Mouse (Mus musculus) liver, embryonic 12.5 days (tissue): ENCODE measurements around the gene Carmil2. TPM values are rescaled to one million over a fixed set of nuclear protein-coding genes. Genes with fewer than 3 reads are reported as not detected.
A peak's percentile ranks its signal among the peaks of the same experiment; 100 is the strongest.

ENCODE experiments used
- ATAC-seq: fragments of 200-750 bp; cut with Nextera tagmentation; 2 replicates; pipeline ENCODE4 v1.8.0; 2017; ENCODE audit warnings: moderate number of reproducible peaks, mild to moderate bottlenecking, moderate library complexity
- H3K27ac ChIP-seq: fragments of 300-500 bp; sonication (generic); 2 replicates; pipeline ENCODE4 v1.5.1; 2016; ENCODE audit warnings: mild to moderate bottlenecking
- H3K27me3 ChIP-seq: fragments of 300-500 bp; sonication (generic); replicated peaks from 2 replicates; pipeline ENCODE4 v1.6.1; 2016; ENCODE audit warnings: mild to moderate bottlenecking, moderate library complexity
- H3K36me3 ChIP-seq: fragments of 300-500 bp; sonication (generic); 2 replicates; pipeline ENCODE4 v1.6.1; 2016; ENCODE audit warnings: mild to moderate bottlenecking, moderate library complexity
- H3K4me1 ChIP-seq: fragments of 300-500 bp; sonication (generic); 2 replicates; pipeline ENCODE4 v1.6.1; 2016
- H3K4me2 ChIP-seq: fragments of 300-500 bp; sonication (generic); 2 replicates; pipeline ENCODE4 v1.6.1; 2016; ENCODE audit warnings: mild to moderate bottlenecking, moderate library complexity
- H3K4me3 ChIP-seq: fragments of 300-500 bp; sonication (generic); 2 replicates; pipeline ENCODE4 v1.5.1; 2016; ENCODE audit warnings: mild to moderate bottlenecking, moderate library complexity
- H3K9ac ChIP-seq: fragments of 300-500 bp; sonication (generic); 2 replicates; pipeline ENCODE4 v1.6.1; 2016; ENCODE audit warnings: mild to moderate bottlenecking, moderate library complexity
- H3K9me3 ChIP-seq: fragments of 300-500 bp; sonication (generic); replicated peaks from 2 replicates; pipeline ENCODE4 v1.6.1; 2016; ENCODE audit warnings: mild to moderate bottlenecking, moderate library complexity
- WGBS: fragments of 180-500 bp; shearing (Covaris S2); methylation state at CpG from one replicate; pipeline ENCODE4 v1.1.7; 2016; ENCODE audit not compliant: insufficient replicate concordance; 5-methylcytosine and 5-hydroxymethylcytosine counted together
- polyA plus RNA-seq: library from polyadenylated mRNA; unstranded; fragments of >200 nt; fragmentation: Nextera tagmentation; extraction: Ambion mirVana; gene quantifications from 2 replicates; pipeline ENCODE4 v1.2.1, GENCODE M21; 2016

The Carmil2 gene
- polyA plus RNA-seq, 1 experiment from 2014 or later, result 0.86 TPM

GRCm38 (mm10) chr8:105708675-105709074, 22.6 kb downstream of the Carmil2 start:
- Histone ChIP-seq H3K4me2 (no peak overlapping the region), H3K36me3 (peaks cover 9% of the 10 kb centered on the region), H3K4me3 (no peak overlapping the region), H3K4me1 (peaks cover 22% of the 10 kb centered on the region), H3K27me3 (no peaks in the 10 kb centered on the region), H3K9ac (no peak overlapping the region), H3K27ac (no peak overlapping the region), H3K9me3 (no peaks in the 10 kb centered on the region)
- 82% methylated on average over 8 of the region's 8 CpGs for WGBS
- no peak for ATAC-seq

DNA sequence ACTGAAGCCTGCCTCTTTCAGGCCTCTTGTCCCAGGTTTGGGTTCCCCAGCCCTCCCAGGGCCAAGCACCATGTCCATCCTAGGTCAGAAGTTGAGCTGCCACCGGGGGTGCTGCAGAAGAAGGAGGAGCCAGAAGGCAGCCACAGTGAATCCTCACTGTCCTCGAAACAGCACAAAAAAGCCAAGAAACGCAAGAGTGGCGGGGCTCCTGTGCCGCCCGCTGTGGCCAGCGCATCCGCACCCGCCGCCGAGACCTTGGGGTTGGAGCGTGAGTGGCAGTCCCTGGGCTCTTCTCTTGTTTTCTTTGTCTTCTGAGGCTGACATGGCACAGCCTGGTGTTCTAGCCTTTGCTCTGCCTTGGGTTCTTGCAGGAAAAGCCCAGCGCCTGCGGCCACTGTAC, 23.2 kb downstream of the Carmil2 start:
- no peak overlapping the region for H3K27ac ChIP-seq
- no peak overlapping the region for H3K4me2 ChIP-seq
- H3K4me3 ChIP-seq, result no peak overlapping the region
- no peaks in the 10 kb centered on the region for H3K27me3 ChIP-seq
- H3K36me3 ChIP-seq, result peaks cover 3% of the 10 kb centered on the region
- WGBS, result 78% methylated on average over 14 of the region's 14 CpGs
- no peak overlapping the region; the same call in 1 of the 2 replicates for H3K9ac ChIP-seq
- no peak for ATAC-seq
- peaks cover 22% of the 10 kb centered on the region for H3K4me1 ChIP-seq
- H3K9me3 ChIP-seq, result no peaks in the 10 kb centered on the region

DNA sequence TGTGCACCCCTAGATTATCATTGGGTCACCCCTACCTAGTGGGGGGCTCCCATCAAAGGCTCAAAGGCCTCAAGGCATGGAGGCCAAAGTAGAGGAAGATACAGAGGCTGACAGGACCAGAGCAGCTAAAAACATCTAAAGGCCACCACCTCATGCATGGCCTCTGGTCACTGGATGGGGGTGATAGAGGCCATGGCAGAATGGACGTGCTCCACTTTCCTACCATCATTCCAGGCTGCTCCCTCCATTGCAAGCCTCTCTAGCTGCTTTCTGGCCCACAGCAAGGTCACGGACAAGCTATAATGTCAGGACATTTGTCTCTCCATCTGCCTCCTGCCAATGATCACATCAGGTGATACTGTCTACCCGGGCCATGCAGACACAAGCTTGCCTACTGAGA, 26.2 kb downstream of the Carmil2 start:
- Histone ChIP-seq H3K4me2 (no peak overlapping the region), H3K27me3 (no peaks in the 10 kb centered on the region), H3K4me1 (peaks cover 4% of the 10 kb centered on the region), H3K9me3 (no peaks in the 10 kb centered on the region), H3K9ac (no peak overlapping the region), H3K4me3 (no peak overlapping the region), H3K36me3 (0 out of 2 replicates have a peak, but pooled peaks cover 4% of the 10 kb centered on the region), H3K27ac (no peak overlapping the region)
- WGBS, result 57% methylated on average over 3 of the region's 3 CpGs
- no peak for ATAC-seq

GRCm38 (mm10) chr8:105714139-105714538, 28.1 kb downstream of the Carmil2 start:
- no peaks in the 10 kb centered on the region for H3K9me3 ChIP-seq
- H3K9ac ChIP-seq, result no peak overlapping the region
- H3K27ac ChIP-seq, result no peak overlapping the region
- H3K4me2 ChIP-seq, result no peak overlapping the region
- no peak overlapping the region for H3K4me3 ChIP-seq
- no peaks in the 10 kb centered on the region for H3K27me3 ChIP-seq
- 2% methylated on average over 3 of the region's 3 CpGs for WGBS
- ATAC-seq, result no peak
- 0 out of 2 replicates have a peak, but pooled peaks cover 5% of the 10 kb centered on the region for H3K36me3 ChIP-seq
- H3K4me1 ChIP-seq, result no peaks in the 10 kb centered on the region

DNA sequence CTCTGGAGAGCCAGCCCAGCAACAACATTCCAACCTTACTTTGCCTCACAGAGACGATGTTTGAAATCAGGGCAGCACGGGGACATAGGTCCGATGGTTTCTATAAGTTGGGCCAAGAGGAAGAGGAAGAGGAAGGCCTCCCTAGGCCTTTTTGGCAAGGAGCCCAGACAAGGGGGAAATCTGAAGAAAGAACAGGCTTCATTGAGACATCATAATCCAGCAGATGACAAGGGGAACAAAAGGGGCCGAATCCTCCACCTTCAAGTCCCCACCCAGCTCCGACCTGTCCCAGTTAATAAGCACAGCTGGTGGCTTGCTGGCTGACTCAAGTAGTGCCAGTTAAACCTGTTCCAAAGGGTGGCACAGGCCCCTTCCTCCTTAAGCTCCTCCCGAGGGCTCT, 29.0 kb downstream of the Carmil2 start:
- no peak overlapping the region; the same call in 1 of the 2 replicates for H3K27ac ChIP-seq

GRCm38 (mm10) chr8:105716302-105716945, 30.4 kb downstream of the Carmil2 start:
- H3K27ac ChIP-seq, result no peak overlapping the region
- H3K9ac ChIP-seq, result no peak overlapping the region
- 87% methylated on average over 15 of the region's 15 CpGs for WGBS
- 0 out of 2 replicates have a peak, but pooled peaks cover 5% of the 10 kb centered on the region for H3K36me3 ChIP-seq
- H3K4me3 ChIP-seq, result no peak overlapping the region
- H3K4me2 ChIP-seq, result no peak overlapping the region
- H3K4me1 ChIP-seq, result no peaks in the 10 kb centered on the region
- no peaks in the 10 kb centered on the region for H3K27me3 ChIP-seq
- no peak for ATAC-seq
- H3K9me3 ChIP-seq, result no peaks in the 10 kb centered on the region

More for the DNA sequence above, 29.0 kb downstream of the Carmil2 start:
- no peaks in the 10 kb centered on the region for H3K27me3 ChIP-seq
- H3K4me2 ChIP-seq, result no peak overlapping the region
- WGBS, result 62% methylated on average over 6 of the region's 6 CpGs
- H3K9ac ChIP-seq, result no peak overlapping the region
- H3K9me3 ChIP-seq, result no peaks in the 10 kb centered on the region
- no peak overlapping the region for H3K4me3 ChIP-seq
- 0 out of 2 replicates have a peak, but pooled peaks cover 5% of the 10 kb centered on the region for H3K36me3 ChIP-seq
- ATAC-seq, result no peak
- no peaks in the 10 kb centered on the region for H3K4me1 ChIP-seq

DNA sequence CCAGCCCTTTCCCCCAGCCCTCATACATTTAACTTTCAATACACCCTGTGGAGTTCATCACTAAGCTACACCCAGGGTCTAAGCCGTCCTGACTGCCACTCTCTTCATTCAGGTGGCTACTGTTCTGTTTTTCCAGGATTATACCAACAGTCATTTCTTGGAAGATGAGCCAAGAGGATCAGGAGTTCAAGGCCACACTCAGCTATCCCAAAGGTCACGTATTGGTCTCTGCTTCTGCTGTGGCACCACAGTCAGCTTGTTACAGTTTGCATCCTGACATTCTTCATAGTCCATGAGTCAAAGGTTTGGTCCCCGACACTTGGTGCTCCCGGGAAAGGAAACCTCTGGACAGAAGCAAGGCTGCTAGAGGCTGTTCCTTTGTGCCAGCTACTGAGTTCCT, 33.6 kb downstream of the Carmil2 start:
- H3K27ac ChIP-seq, result no peak overlapping the region
- H3K27me3 ChIP-seq, result no peaks in the 10 kb centered on the region
- H3K36me3 ChIP-seq, result 0 out of 2 replicates have a peak, but pooled peaks cover 5% of the 10 kb centered on the region
- WGBS, result 71% methylated on average over 4 of the region's 4 CpGs
- no peaks in the 10 kb centered on the region for H3K4me1 ChIP-seq
- no peak for ATAC-seq
- no peak overlapping the region for H3K4me3 ChIP-seq
- H3K9ac ChIP-seq, result no peak overlapping the region
- no peaks in the 10 kb centered on the region for H3K9me3 ChIP-seq
- H3K4me2 ChIP-seq, result no peak overlapping the region

GRCm38 (mm10) chr8:105722861-105723260, 36.8 kb downstream of the Carmil2 start:
- 82% methylated on average over 9 of the region's 9 CpGs for WGBS
- no peak overlapping the region for H3K27ac ChIP-seq
- ATAC-seq, result no peak
- no peaks in the 10 kb centered on the region for H3K27me3 ChIP-seq
- no peak overlapping the region for H3K4me2 ChIP-seq
- H3K9ac ChIP-seq, result no peak overlapping the region
- H3K36me3 ChIP-seq, result no peaks in the 10 kb centered on the region
- no peak overlapping the region for H3K4me3 ChIP-seq
- peaks cover 12% of the 10 kb centered on the region for H3K4me1 ChIP-seq
- H3K9me3 ChIP-seq, result no peaks in the 10 kb centered on the region

DNA sequence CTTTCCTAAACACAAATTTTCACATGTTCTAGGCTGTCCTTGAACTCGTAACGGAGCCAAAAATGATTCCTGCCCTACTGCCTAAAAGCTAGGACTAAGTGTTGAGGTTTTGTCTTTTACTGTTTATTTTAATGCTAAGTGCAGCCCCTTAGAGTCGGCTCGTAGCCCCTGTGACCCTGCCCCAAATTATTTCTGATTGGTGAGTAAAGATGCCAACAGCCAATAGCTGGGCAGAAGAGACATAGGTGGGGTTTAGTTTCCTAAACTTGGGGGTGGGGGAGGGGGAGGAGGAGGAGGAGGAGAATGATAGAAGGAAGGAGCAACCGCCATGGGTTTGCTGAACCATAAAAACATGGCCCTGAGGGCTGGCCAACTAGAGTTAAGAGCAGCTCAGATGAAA, 39.7 kb downstream of the Carmil2 start:
- Histone ChIP-seq H3K27me3 (no peaks in the 10 kb centered on the region), H3K4me3 (no peak overlapping the region), H3K27ac (no peak overlapping the region), H3K36me3 (no peaks in the 10 kb centered on the region), H3K4me1 (peaks cover 17% of the 10 kb centered on the region), H3K4me2 (no peak overlapping the region), H3K9me3 (no peaks in the 10 kb centered on the region), H3K9ac (no peak overlapping the region)
- no peak for ATAC-seq
- 60% methylated on average over 5 of the region's 5 CpGs for whole genome bisulfite sequencing

DNA sequence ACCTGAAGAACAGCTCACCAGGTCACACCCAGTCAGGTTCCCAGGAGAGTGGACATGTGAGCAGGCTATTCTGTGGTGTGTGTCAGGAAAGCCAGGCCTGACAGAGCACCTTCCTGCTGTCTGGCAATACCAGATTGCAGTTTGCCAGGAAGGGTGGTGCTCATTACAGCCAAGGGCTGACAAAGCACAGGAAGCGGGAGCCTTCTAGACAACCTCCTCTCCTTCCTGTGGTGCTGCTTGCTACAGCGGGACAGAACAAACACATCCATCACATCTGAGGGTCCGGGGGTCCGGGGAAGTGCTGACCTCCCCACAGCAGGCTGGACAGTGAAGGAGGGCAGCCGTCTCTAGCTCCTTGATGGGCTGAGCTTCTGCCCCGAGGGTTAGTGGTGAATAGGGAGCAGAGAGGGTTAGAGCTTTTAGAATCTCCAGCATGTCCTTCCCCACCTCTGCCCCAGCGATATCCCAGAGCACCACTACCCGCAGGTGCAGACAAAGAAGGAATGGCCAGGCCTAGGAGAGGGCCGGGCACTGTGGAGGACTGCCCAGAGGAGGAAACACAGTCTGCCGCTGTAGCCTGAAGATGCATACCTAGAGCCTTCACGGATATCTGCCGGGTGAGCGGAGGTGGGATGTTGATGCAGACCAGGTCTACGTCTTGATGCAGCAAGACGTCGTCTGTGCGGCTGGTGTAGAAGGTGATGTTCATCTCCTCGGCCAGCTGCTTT, 41.5 kb downstream of the Carmil2 start:
- Histone ChIP-seq H3K4me2 (peak overlapping the region; percentile 18), H3K9me3 (no peaks in the 10 kb centered on the region), H3K4me3 (no peak overlapping the region), H3K9ac (no peak overlapping the region), H3K27me3 (no peaks in the 10 kb centered on the region), H3K36me3 (no peaks in the 10 kb centered on the region), H3K27ac (peak overlapping the region; percentile 15; the same call in 1 of the 2 replicates), H3K4me1 (peaks cover 25% of the 10 kb centered on the region)
- peak; percentile 72 for ATAC-seq
- 44% methylated on average over 18 of the region's 18 CpGs for WGBS

- H3K4me2 ChIP-seq, result no peak overlapping the region
- H3K9me3 ChIP-seq, result no peaks in the 10 kb centered on the region
- H3K9ac ChIP-seq, result no peak overlapping the region
- WGBS, result 35% methylated on average over 5 of the region's 5 CpGs
- no peak overlapping the region for H3K27ac ChIP-seq
- H3K4me3 ChIP-seq, result no peak overlapping the region
- H3K4me1 ChIP-seq, result peaks cover 20% of the 10 kb centered on the region
- 0 out of 2 replicates have a peak, but pooled peaks have one; percentile 42 for ATAC-seq
- no peaks in the 10 kb centered on the region for H3K36me3 ChIP-seq
- no peaks in the 10 kb centered on the region for H3K27me3 ChIP-seq
Observed at GRCm38 (mm10) chr8:105732186-105732585, 46.1 kb downstream of the Carmil2 start.

DNA sequence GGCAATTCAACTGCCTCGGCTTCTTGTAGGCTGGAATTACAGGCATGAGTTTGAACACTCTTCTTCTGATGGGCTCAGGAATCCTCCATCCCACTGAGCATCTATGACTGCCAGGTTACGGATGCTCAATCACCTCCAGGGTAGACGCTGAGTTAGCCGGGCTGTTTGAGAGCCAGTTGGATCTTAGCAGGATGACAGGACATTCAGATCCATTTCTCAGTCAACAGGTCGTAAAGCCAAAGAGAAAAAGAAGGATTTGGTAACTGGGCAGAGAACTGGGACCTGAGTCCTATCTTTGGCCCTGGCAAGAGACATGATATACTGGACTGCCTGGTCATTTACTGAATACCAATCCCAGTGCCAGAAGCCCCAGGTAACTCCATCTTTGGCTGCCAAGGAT, 53.1 kb downstream of the Carmil2 start:
- 82% methylated on average over 5 of the region's 5 CpGs for WGBS
- H3K9ac ChIP-seq, result no peak overlapping the region
- no peak for ATAC-seq

More for the DNA sequence above, 53.1 kb downstream of the Carmil2 start:
- H3K4me2 ChIP-seq, result no peak overlapping the region
- H3K27ac ChIP-seq, result no peak overlapping the region
- H3K4me3 ChIP-seq, result no peak overlapping the region
- peaks cover 15% of the 10 kb centered on the region for H3K4me1 ChIP-seq
- H3K36me3 ChIP-seq, result no peaks in the 10 kb centered on the region
- no peaks in the 10 kb centered on the region for H3K9me3 ChIP-seq
- no peaks in the 10 kb centered on the region for H3K27me3 ChIP-seq
